Mouse (Mus musculus): ENCODE measurements around the gene Ttc39d.

DNA sequence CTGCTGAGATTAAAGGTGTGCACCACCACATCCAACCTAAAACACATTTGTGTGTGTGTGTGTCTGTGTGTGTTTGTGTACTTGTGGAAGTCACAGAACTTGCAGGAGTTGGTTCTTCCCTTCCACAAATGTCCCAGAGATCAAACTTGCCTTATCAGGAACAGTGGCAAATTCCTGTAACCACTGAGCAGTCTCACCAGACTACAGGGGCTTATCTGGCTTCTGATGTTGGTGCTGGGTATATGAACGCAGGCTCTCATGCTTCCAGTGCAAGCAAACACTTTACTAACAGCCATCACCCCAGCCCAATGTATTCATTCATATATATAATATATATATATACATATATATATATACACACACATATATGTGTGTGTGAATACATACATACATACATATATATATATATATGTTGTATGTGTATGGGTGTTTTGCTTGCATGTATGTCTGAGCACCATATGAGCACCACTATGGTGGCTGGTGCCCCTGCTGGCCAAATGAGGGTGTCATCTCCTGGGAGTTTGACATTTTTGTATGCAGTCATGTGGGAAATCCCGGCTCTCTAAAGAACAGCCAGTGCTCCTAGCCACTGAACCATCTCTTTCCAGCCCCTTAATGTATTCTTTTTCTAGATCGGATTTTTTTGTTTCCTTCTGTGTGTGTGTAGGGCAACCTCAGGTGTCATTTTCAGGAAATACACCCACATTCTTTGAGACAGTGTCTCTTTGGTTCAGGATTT, 14.8 kb downstream of the Ttc39d start:
- TF ChIP-seq CTCF (conservative IDR thresholded peaks at IDR 0.05; ENCODE audit: insufficient read depth, insufficient read length, low read depth, low read length) (peak; percentile 34; the same call in 1 of the 2 replicates), POLR2A (IDR thresholded peaks at IDR 0.05; ENCODE audit: low read depth, low read length) (no peak)
